In genomic region chr10:76918086-76918485, GRCm38 (mm10) we compare ENCODE assay signal across 23 mouse cellular contexts. TPM values are rescaled to one million over a fixed set of nuclear protein-coding genes. Genes with fewer than 3 reads are reported as not detected.
DNase-seq lines count a peak whose midpoint lies in the region; ATAC-seq and TF ChIP-seq lines count a peak whose summit lies in the region.
"Had no signal": no experiment of that assay in that cellular context is flagged by ENCODE, and none has a peak within 500 bp of the region (broad histone marks: within the 10 kb centered on the region; RNA-seq: fewer than 3 reads in every experiment).

No protein-coding gene starts in this region.

- TF ChIP-seq CTCF in lung, postnatal 0 days (IDR thresholded peaks at IDR 0.05): no peak
- TF ChIP-seq CTCF in midbrain, postnatal 0 days (IDR thresholded peaks at IDR 0.05): no peak

- no peak for TF ChIP-seq EP300 in lung, postnatal 0 days (IDR thresholded peaks at IDR 0.05)

- DNase-seq in heart, adult 11 months: peak; percentile 65
- no peak for DNase-seq in heart, postnatal 4 days
- DNase-seq in lung, postnatal 36 days: peak; percentile 16
- DNase-seq in lung, postnatal 0 days (ENCODE audit: low spot score): no peak
- peak; percentile 70 for DNase-seq in midbrain, embryonic 11.5 days (ENCODE audit: low spot score, missing footprints)
- no peak for DNase-seq in midbrain, postnatal 0 days (ENCODE audit: low spot score)
- DNase-seq in adipocyte (ENCODE audit: low spot score): peak; percentile 64
- no peak for DNase-seq in liver, embryonic 11.5 days (ENCODE audit: low spot score)
- DNase-seq: adrenal gland, adult 2 months; adrenal gland, adult 8-10 months; adrenal gland, postnatal 10 days; adrenal gland, postnatal 14 days; adrenal gland, postnatal 25 days; adrenal gland, postnatal 36 days; B cell, adult 2 months; cerebellum, adult 11 months; cerebellum, adult 11-12 months; cerebellum, adult 18-20 months had no signal

- no peak overlapping the region for H3K9ac ChIP-seq in lung, postnatal 0 days (replicated peaks; ENCODE audit: low read depth)
- no peak overlapping the region for H3K9ac ChIP-seq in midbrain, embryonic 11.5 days (ENCODE audit: low read length)
- no peak overlapping the region for H3K9ac ChIP-seq in midbrain, postnatal 0 days (replicated peaks; ENCODE audit: low read length, poor library complexity, severe bottlenecking)
- no peak overlapping the region for H3K9ac ChIP-seq in liver, embryonic 11.5 days (ENCODE audit: low read depth, low read length)

- no peak overlapping the region for H3K4me3 ChIP-seq in lung, postnatal 0 days (ENCODE audit: low read depth, low read length)
- H3K4me3 ChIP-seq in midbrain, embryonic 11.5 days (ENCODE audit: low read depth, low read length): no peak overlapping the region
- H3K4me3 ChIP-seq in midbrain, postnatal 0 days (ENCODE audit: low read depth, low read length): no peak overlapping the region
- H3K4me3 ChIP-seq in liver, embryonic 11.5 days (ENCODE audit: low read depth, low read length): no peak overlapping the region

- no peak for ATAC-seq in lung, postnatal 0 days
- ATAC-seq in midbrain, embryonic 11.5 days (ENCODE audit: low FRiP score): no peak
- ATAC-seq in midbrain, postnatal 0 days (ENCODE audit: low FRiP score): no peak
- ATAC-seq in liver, embryonic 11.5 days (replicated peaks; ENCODE audit: low FRiP score): no peak
- ATAC-seq: activated CD4-positive, CD25-positive, alpha-beta regulatory T cell, adult 4 months; CD4-positive, CD25-positive, alpha-beta regulatory T cell, adult 4 months; Patski had no signal

- H3K27me3 ChIP-seq in lung, postnatal 0 days (replicated peaks; ENCODE audit: insufficient read depth, low read length): no peaks in the 10 kb centered on the region
- no peaks in the 10 kb centered on the region for H3K27me3 ChIP-seq in midbrain, embryonic 11.5 days (ENCODE audit: control insufficient read depth, insufficient read depth, low read length)
- H3K27me3 ChIP-seq in midbrain, postnatal 0 days (ENCODE audit: insufficient read depth, low read length): no peaks in the 10 kb centered on the region
- H3K27me3 ChIP-seq in liver, embryonic 11.5 days (replicated peaks; ENCODE audit: control insufficient read depth, insufficient read depth, low read length): no peaks in the 10 kb centered on the region
- H3K27me3 ChIP-seq: Patski had no signal

- no peak overlapping the region for H3K4me2 ChIP-seq in lung, postnatal 0 days (replicated peaks; ENCODE audit: low read depth, low read length)
- H3K4me2 ChIP-seq in midbrain, embryonic 11.5 days: no peak overlapping the region
- no peak overlapping the region for H3K4me2 ChIP-seq in midbrain, postnatal 0 days (ENCODE audit: low read depth, low read length, poor library complexity, severe bottlenecking)
- H3K4me2 ChIP-seq in liver, embryonic 11.5 days: no peak overlapping the region

- H3K4me1 ChIP-seq in lung, postnatal 0 days (ENCODE audit: insufficient read depth, low read depth, low read length): no peaks in the 10 kb centered on the region
- no peaks in the 10 kb centered on the region for H3K4me1 ChIP-seq in midbrain, embryonic 11.5 days (ENCODE audit: control insufficient read depth, insufficient read depth, low read length)
- no peaks in the 10 kb centered on the region for H3K4me1 ChIP-seq in midbrain, postnatal 0 days (ENCODE audit: insufficient read depth, low read length)
- no peaks in the 10 kb centered on the region for H3K4me1 ChIP-seq in liver, embryonic 11.5 days (replicated peaks; ENCODE audit: control insufficient read depth, insufficient read depth, low read length)

- H3K36me3 ChIP-seq in lung, postnatal 0 days (ENCODE audit: insufficient read depth, low read length): no peaks in the 10 kb centered on the region
- no peaks in the 10 kb centered on the region for H3K36me3 ChIP-seq in midbrain, embryonic 11.5 days (ENCODE audit: control insufficient read depth, insufficient read depth, low read length)
- no peaks in the 10 kb centered on the region for H3K36me3 ChIP-seq in midbrain, postnatal 0 days (ENCODE audit: insufficient read depth, low read length)
- no peaks in the 10 kb centered on the region for H3K36me3 ChIP-seq in liver, embryonic 11.5 days (ENCODE audit: control insufficient read depth, insufficient read depth, low read length)
- H3K36me3 ChIP-seq: G1E had no signal

- H3K27ac ChIP-seq in lung, postnatal 0 days (ENCODE audit: low read length): no peak overlapping the region
- H3K27ac ChIP-seq in midbrain, embryonic 11.5 days (ENCODE audit: low read depth, low read length): no peak overlapping the region
- H3K27ac ChIP-seq in midbrain, postnatal 0 days (ENCODE audit: low read depth, low read length): no peak overlapping the region
- H3K27ac ChIP-seq in liver, embryonic 11.5 days (ENCODE audit: low read depth, low read length): no peak overlapping the region

- peaks cover 3% of the 10 kb centered on the region; the same call in 1 of the 2 replicates for H3K9me3 ChIP-seq in lung, postnatal 0 days (ENCODE audit: low read length)
- peaks cover 7% of the 10 kb centered on the region; the same call in 1 of the 2 replicates for H3K9me3 ChIP-seq in midbrain, embryonic 11.5 days (ENCODE audit: control insufficient read depth, low read length)
- H3K9me3 ChIP-seq in midbrain, postnatal 0 days (ENCODE audit: low read length): no peaks in the 10 kb centered on the region
- peaks cover 3% of the 10 kb centered on the region; the same call in 1 of the 2 replicates for H3K9me3 ChIP-seq in liver, embryonic 11.5 days (ENCODE audit: control insufficient read depth, low read length)
- H3K9me3 ChIP-seq: G1E had no signal

- WGBS in lung, postnatal 0 days: 67% methylated on average over 3 of the region's 3 CpGs
- 92% methylated on average over 3 of the region's 3 CpGs for WGBS in midbrain, embryonic 11.5 days
- 82% methylated on average over 3 of the region's 3 CpGs for WGBS in midbrain, postnatal 0 days
- 69% methylated on average over 3 of the region's 3 CpGs for WGBS in liver, embryonic 11.5 days

RNA-seq across cellular contexts. Expression of gene Pcbp3, which starts 43.6 kb away (rescaled TPM):
- 10 to 100 TPM; 10.0 to 11.3 TPM for total RNA-seq in heart, postnatal 4 days (2021)
- polyA plus RNA-seq in lung, postnatal 0 days (2015; fragmentation: Nextera tagmentation; extraction: Ambion mirVana): 29.0 and 29.3 TPM in 2 replicates
- polyA plus RNA-seq in midbrain, embryonic 11.5 days (2014; fragmentation: Nextera tagmentation; extraction: Ambion mirVana): 34.4 and 41.5 TPM in 2 replicates
- 50.0 and 52.4 TPM in 2 replicates for total RNA-seq in midbrain, postnatal 0 days (2014; rRNA removed)
- 74.4 and 76.3 TPM in 2 replicates for polyA plus RNA-seq in midbrain, postnatal 0 days (2015; fragmentation: Nextera tagmentation; extraction: Ambion mirVana)
- 9.6 and 10.7 TPM in 2 replicates for polyA plus RNA-seq in liver, embryonic 11.5 days (2014; fragmentation: Nextera tagmentation; extraction: Ambion mirVana)
- total RNA-seq: CH12.LX, G1E had no signal
- polyA plus RNA-seq: G1E had no signal

Comparison
In these comparisons a context has a peak if more than half of its experiments do, and no peak if none do; other contexts are left out.
1. DNase-seq: peak in heart, adult 11 months (single experiment), lung, postnatal 36 days (single experiment), midbrain, embryonic 11.5 days (single experiment) and adipocyte (single experiment); none in heart, postnatal 4 days (single experiment), lung, postnatal 0 days (single experiment), midbrain, postnatal 0 days (single experiment) and liver, embryonic 11.5 days (single experiment).